Mouse (Mus musculus) forebrain, embryonic 12.5 days (tissue): Measurements from ENCODE around the gene Ngdn. TPM values are rescaled to one million over a fixed set of nuclear protein-coding genes. Genes with fewer than 3 reads are reported as not detected.

Experiments used
- ATAC-seq: fragments of 200-750 bp; cut with Nextera tagmentation; 2 replicates; pipeline ENCODE4 v1.8.0; 2017; ENCODE audit warnings: moderate TSS enrichment; ENCODE audit not compliant: low FRiP score
- H3K27ac ChIP-seq: fragments of 300-500 bp; sonication (generic); 2 replicates; pipeline ENCODE4 v1.5.1; 2016; ENCODE audit warnings: mild to moderate bottlenecking
- H3K27me3 ChIP-seq: fragments of 300-500 bp; sonication (generic); 2 replicates; pipeline ENCODE4 v1.6.1; 2016; ENCODE audit warnings: mild to moderate bottlenecking
- H3K36me3 ChIP-seq: fragments of 300-500 bp; sonication (generic); replicated peaks from 2 replicates; pipeline ENCODE4 v1.6.1; 2016; ENCODE audit warnings: mild to moderate bottlenecking
- H3K4me1 ChIP-seq: fragments of 300-500 bp; sonication (generic); 2 replicates; pipeline ENCODE4 v1.6.1; 2016
- H3K4me2 ChIP-seq: fragments of 300-500 bp; sonication (generic); 2 replicates; pipeline ENCODE4 v1.6.1; 2016; ENCODE audit warnings: mild to moderate bottlenecking, moderate library complexity
- H3K4me3 ChIP-seq: fragments of 300-500 bp; sonication (generic); replicated peaks from 2 replicates; pipeline ENCODE4 v1.5.1; 2016; ENCODE audit warnings: mild to moderate bottlenecking
- H3K9ac ChIP-seq: fragments of 300-500 bp; sonication (generic); 2 replicates; pipeline ENCODE4 v1.6.1; 2016; ENCODE audit warnings: mild to moderate bottlenecking
- H3K9me3 ChIP-seq: fragments of 300-500 bp; sonication (generic); 2 replicates; pipeline ENCODE4 v1.6.1; 2016
- WGBS: fragments of 180-500 bp; shearing (Covaris S2); methylation state at CpG from one replicate; pipeline ENCODE4 v1.1.7; 2016; 5-methylcytosine and 5-hydroxymethylcytosine counted together
- microRNA counts: library from miRNA; unstranded; fragments of <30 nt; microRNA quantifications from one replicate; lab custom pipeline; 2017
- microRNA-seq: library from miRNA; unstranded; fragments of <30 nt; microRNA quantifications from one replicate; pipeline ENCODE4, GENCODE M21; 2017
- polyA plus RNA-seq: library from polyadenylated mRNA; unstranded; fragments of >200 nt; fragmentation: Nextera tagmentation; extraction: Ambion mirVana; gene quantifications from 2 replicates; pipeline ENCODE4 v1.2.1, GENCODE M21; 2016

Ngdn gene
- polyA plus RNA-seq, 1 experiment from 2014 or later = 71.7 TPM

DNA sequence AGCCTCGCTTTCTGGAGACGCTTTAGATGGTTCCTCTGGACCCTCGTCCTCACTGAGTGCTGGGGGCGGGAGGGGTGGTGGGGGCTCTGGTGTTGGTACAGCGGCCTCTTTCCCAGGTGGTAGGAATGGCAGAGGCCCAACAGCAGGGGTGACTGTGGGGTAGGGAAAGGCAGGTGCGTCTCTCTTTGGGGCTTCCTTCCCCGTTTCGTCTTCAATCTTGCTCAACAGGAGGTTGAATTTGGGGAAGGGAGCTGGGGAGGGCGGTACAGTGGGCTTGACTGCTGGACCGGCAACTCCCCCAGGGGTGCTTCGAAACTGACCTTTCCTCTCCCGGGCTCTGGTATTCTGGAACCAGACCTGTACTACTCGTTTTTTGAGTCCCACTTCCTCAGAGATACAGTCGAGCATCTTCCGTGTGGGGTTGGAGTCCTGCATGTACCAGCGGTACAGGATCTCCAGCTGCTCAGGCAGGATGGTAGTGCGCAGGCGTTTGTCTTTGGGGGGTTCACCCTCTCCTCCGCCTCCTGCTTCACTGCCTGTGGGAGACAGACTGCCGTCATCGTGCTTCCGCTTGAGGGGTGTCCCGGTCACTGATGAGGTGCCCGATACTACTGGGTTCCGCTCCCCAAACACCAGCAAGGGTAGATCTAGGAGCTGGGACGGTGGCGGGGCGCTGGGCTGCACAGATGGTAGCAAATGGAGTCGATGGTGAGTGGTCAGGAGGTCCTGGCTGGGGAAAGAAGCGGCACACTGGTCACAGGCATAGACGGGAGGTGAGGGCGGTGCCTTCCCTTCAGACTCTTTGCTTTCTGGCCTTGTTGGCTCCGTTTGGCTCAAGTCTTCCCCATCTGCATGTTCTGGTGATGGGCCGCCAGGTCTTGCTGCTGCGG lies 49.5 kb downstream of the Ngdn start:
- 85% methylated on average over 35 of the region's 35 CpGs for WGBS
- no peak for ATAC-seq
- H3K27me3 ChIP-seq = no peaks in the 10 kb centered on the region
- peaks cover 72% of the 10 kb centered on the region for H3K36me3 ChIP-seq
- no peak overlapping the region for H3K27ac ChIP-seq
- no peak overlapping the region for H3K9ac ChIP-seq
- peaks cover 37% of the 10 kb centered on the region for H3K4me1 ChIP-seq
- H3K4me2 ChIP-seq = no peak overlapping the region
- H3K4me3 ChIP-seq = no peak overlapping the region
- H3K9me3 ChIP-seq = no peaks in the 10 kb centered on the region

DNA sequence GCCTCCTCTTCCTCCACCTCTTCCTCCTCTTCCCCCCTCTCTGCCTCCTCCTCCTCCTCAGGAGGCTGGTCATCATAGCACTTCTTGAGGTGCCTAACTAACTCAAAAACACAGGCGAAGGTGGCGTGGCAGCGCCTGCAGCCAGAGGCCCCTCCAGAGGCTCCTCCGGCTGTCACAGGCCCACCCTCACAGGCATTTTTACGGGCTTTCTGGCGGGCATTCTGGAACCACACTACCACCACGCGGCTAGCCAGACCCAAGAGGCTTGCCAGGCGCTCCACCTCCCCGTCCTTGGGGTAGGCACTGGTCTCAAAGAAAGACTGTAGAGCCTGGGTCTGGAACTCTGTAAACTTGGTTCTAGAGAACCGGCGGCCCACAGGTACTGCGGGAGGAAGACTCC lies 50.1 kb downstream of the Ngdn start:
- no peak overlapping the region for H3K4me3 ChIP-seq
- peaks cover 78% of the 10 kb centered on the region for H3K36me3 ChIP-seq
- 92% methylated on average over 13 of the region's 13 CpGs for WGBS

DNA sequence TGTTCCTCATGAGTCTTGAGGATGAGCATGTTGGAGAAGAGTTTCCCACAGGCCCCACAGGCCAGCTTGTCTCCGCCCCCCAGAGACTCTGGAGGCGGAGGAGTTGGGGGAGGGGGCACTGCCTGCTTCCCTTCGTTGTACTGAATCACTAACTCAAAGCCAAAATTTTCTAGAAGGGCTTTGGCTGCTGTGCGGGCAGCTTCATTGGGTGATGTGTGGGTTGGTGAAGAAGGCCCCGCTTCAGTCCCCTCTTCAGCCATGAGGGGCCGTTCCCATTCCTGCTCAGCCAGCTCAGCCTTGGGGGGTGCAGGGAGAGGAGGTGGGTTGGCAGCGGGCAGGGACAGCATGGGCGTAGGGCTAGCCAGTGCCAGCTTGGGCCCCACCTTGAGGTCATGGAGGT lies 50.8 kb downstream of the Ngdn start:
- Histone ChIP-seq H3K9me3 (no peaks in the 10 kb centered on the region), H3K4me2 (no peak overlapping the region), H3K4me1 (peaks cover 26% of the 10 kb centered on the region), H3K4me3 (no peak overlapping the region), H3K9ac (no peak overlapping the region), H3K36me3 (peaks cover 84% of the 10 kb centered on the region), H3K27me3 (no peaks in the 10 kb centered on the region), H3K27ac (no peak overlapping the region)
- no peak for ATAC-seq
- 91% methylated on average over 8 of the region's 8 CpGs for WGBS

More for the DNA sequence above, 50.1 kb downstream of the Ngdn start:
- Histone ChIP-seq H3K4me2 (no peak overlapping the region), H3K4me1 (peaks cover 32% of the 10 kb centered on the region), H3K9me3 (no peaks in the 10 kb centered on the region), H3K27ac (no peak overlapping the region), H3K27me3 (no peaks in the 10 kb centered on the region), H3K9ac (no peak overlapping the region)
- no peak for ATAC-seq

DNA sequence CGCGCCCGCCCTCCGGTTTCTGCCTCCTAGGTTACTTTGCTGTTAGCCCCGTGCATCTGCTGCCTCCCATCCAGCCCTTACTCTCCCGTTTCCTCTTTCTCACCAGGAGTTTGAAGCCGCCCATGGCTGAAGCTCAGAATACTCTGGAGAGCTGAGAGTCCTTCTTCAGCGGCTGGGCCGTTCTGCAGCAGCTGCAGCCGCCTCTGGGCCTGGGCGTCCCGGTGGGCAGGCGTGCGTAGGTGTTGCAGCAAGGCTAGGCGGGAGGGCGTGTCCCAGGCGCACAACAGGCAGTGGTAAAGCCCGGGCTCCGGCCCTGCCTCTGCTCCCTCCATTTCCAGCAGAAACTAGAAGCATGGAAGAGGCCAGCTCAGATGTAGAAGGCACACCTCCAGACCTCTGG lies 56.5 kb downstream of the Ngdn start:
- Histone ChIP-seq H3K27me3 (peaks cover 6% of the 10 kb centered on the region; the same call in 1 of the 2 replicates), H3K36me3 (peaks cover 83% of the 10 kb centered on the region), H3K4me2 (peak overlapping the region; percentile 2; the same call in 1 of the 2 replicates), H3K4me1 (peaks cover 28% of the 10 kb centered on the region), H3K27ac (0 out of 2 replicates have a peak overlapping the region, but pooled peaks have one; percentile 25), H3K4me3 (no peak overlapping the region), H3K9me3 (no peaks in the 10 kb centered on the region), H3K9ac (no peak overlapping the region)
- ATAC-seq = no peak
- 34% methylated on average over 19 of the region's 19 CpGs for WGBS

MicroRNAs within 50 kb of the gene (microRNA counts, 519-probe panel; counts per million panel counts)
- not detected for microRNA mmu-miR-208b (lab: Ali Mortazavi, UCI)

Small RNA genes lying within 50 kb of the gene (microRNA-seq; reads per million reads assigned to microRNA genes)
- gene Mir208b = 19.7 reads per million, percentile 34 among the genes with 10 or more reads in this experiment

Other genes with a start within 250 kb of the Ngdn start
- gene Slc7a8, start 233.5 kb upstream of the Ngdn start, polyA plus RNA-seq = 2.3 and 2.7 TPM in 2 replicates
- not detected in 2 replicates for gene Rnf212b, start 201.3 kb upstream of the Ngdn start, polyA plus RNA-seq
- gene Homez, start 144.5 kb upstream of the Ngdn start, polyA plus RNA-seq = 13.9 and 18.5 TPM in 2 replicates
- gene Ppp1r3e, start 137.9 kb upstream of the Ngdn start, polyA plus RNA-seq = 1.1 and 1.3 TPM in 2 replicates
- 3.3 and 3.4 TPM in 2 replicates for gene Bcl2l2, start 132.1 kb upstream of the Ngdn start, polyA plus RNA-seq
- 0.27 TPM in 1 of 2 replicates, not detected in the other for gene Gm20521, start 132.0 kb upstream of the Ngdn start, polyA plus RNA-seq
- 199 and 211 TPM in 2 replicates for gene Pabpn1, start 123.0 kb upstream of the Ngdn start, polyA plus RNA-seq
- gene Slc22a17, start 102.3 kb upstream of the Ngdn start, polyA plus RNA-seq = 93.3 and 97.8 TPM in 2 replicates
- 36.8 and 37.8 TPM in 2 replicates for gene Efs, start 89.3 kb upstream of the Ngdn start, polyA plus RNA-seq
- gene Il25, start 82.8 kb upstream of the Ngdn start, polyA plus RNA-seq = not detected in 2 replicates
- 1.4 and 2.0 TPM in 2 replicates for gene Cmtm5, start 79.2 kb upstream of the Ngdn start, polyA plus RNA-seq
- gene Myh6, start 48.5 kb upstream of the Ngdn start, polyA plus RNA-seq = 1.5 and 1.8 TPM in 2 replicates
- gene Gm17428, start 38.5 kb upstream of the Ngdn start, polyA plus RNA-seq = not detected in 2 replicates
- gene Myh7, start 20.8 kb upstream of the Ngdn start, polyA plus RNA-seq = 3.6 and 4.2 TPM in 2 replicates
- 26.3 and 28.1 TPM in 2 replicates for gene Zfhx2, start 76.9 kb downstream of the Ngdn start, polyA plus RNA-seq
- gene Thtpa, start 79.3 kb downstream of the Ngdn start, polyA plus RNA-seq = 32.0 and 33.0 TPM in 2 replicates
- gene Ap1g2, start 91.1 kb downstream of the Ngdn start, polyA plus RNA-seq = 10.2 and 11.4 TPM in 2 replicates
- 9.0 and 9.4 TPM in 2 replicates for gene Jph4, start 101.5 kb downstream of the Ngdn start, polyA plus RNA-seq
- gene Dhrs2, start 206.6 kb downstream of the Ngdn start, polyA plus RNA-seq = 0.15 TPM in 1 of 2 replicates, not detected in the other